Mouse (Mus musculus) Patski (cell line): ENCODE results near the gene Ky. TPM values are rescaled to one million over a fixed set of nuclear protein-coding genes. Genes with fewer than 3 reads are reported as not detected.

Experiments used
- ATAC-seq: fragments of 100-300 bp; one replicate; pipeline ENCODE4 v1.8.0; 2021
- CTCF ChIA-PET: fragments of 350-600 bp; sonication (Branson Sonifier 250); formaldehyde crosslinking; loops from one replicate; lab custom pipeline; 2022; ENCODE audit warnings: inconsistent platforms; lab: Charles Lee
- POLR2A ChIA-PET: fragments of 350-600 bp; sonication (Branson Sonifier 250); formaldehyde crosslinking; loops from one replicate; lab custom pipeline; 2022; ENCODE audit warnings: antibody characterized with exemption, inconsistent platforms; lab: Charles Lee
- DNase-seq: peaks from one replicate; pipeline ENCODE4 v3.0.0-alpha.2; 2011; ENCODE audit warnings: low read depth, low spot score
- H3K27me3 ChIP-seq: fragments of 371-371 bp; one replicate; pipeline ENCODE4 v1.5.1; 2021
- CTCF ChIP-seq: fragments of 100-300 bp; IDR thresholded peaks from one replicate; pipeline ENCODE4 v1.5.1; 2021
- in situ Hi-C: fragments of 300-500 bp; cut with MboI; formaldehyde crosslinking; loops from 3 replicates; pipeline ENCODE4 v1.11.1; 2018; ENCODE audit warnings: low pct_unique_long_range_greater_than_20kb, mixed read lengths
- polyA plus RNA-seq: library from polyadenylated mRNA; unstranded; gene quantifications from one replicate; pipeline ENCODE4 v1.2.3, GENCODE M21; 2021

Ky gene
- polyA plus RNA-seq, 1 experiment from 2014 or later, result not detected

DNA sequence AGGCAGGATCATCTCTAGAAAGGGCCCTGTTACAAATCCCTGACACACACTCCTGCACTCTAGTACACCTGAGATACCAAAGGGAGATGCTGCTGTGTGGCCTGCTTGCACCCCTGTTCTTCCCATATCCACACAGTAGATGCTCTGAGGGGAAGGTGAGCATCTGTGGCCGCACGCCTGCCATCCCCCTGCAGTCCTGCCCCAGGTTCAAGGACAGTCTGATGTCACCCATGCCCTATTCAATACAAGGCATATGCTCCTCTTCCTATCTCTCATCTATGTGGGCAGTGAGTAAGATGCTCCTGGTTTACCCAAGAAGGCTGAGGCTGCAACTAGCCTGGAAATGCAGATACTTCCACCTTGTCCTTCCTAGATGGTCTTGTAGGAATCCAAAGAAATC lies 11.6 kb upstream of the Ky start:
- ATAC-seq (no peak), DNase-seq (no peak)
- H3K27me3 ChIP-seq, result peaks cover 21% of the 10 kb centered on the region
- ChIA-PET POLR2A (no interaction called here), CTCF (no interaction called here)
- no peak for TF ChIP-seq CTCF
- in situ Hi-C loops, result no loop called here

DNA sequence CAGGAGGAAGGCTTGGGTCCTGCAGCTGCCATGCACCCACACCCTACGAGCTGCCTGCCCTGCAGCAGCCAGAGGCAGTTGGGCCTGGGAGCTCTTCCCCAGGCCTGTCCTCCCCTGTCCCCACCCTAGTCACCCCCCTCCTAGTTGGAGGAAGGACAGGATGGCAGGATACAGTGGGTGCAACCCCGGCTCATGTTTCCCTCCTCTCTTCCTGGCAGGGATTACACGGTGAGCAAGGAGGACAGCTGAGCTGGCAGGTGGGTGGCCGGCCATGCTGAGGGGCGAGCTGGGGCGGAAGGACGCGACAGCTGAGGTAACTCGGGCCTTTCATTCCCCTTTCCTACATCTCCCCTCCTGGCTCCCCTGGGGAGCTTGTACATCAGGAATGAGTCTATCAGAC lies 11.1 kb upstream of the Ky start:
- DNase-seq (no peak), ATAC-seq (no peak)
- POLR2A ChIA-PET, result no interaction called here
- TF ChIP-seq CTCF, result no peak
- peaks cover 21% of the 10 kb centered on the region for H3K27me3 ChIP-seq
- CTCF ChIA-PET, result no interaction called here
- in situ Hi-C loops, result no loop called here

DNA sequence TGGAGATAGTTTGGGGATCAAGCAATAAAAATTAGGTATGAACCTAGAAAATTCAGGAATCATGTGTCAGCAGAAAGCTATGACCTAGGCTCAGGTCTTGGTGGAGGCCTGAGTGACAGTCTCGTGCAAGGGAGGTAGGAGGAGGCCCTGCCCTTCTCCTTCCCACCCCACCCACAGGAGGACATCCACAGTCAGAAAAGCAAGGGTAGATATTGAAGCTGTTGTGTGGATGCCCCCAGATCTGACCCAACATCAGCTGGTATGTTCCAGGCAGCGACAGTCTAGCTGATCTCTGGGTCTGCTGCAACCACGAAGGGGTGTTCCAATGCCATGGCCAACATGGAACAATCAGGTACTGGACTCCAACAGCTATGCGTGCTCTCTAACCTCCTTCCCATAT lies 10.3 kb upstream of the Ky start:
- CTCF ChIA-PET, result no interaction called here
- no peak for TF ChIP-seq CTCF
- H3K27me3 ChIP-seq, result peaks cover 17% of the 10 kb centered on the region
- in situ Hi-C loops, result no loop called here
- ATAC-seq, result no peak
- POLR2A ChIA-PET, result no interaction called here
- DNase-seq, result no peak

DNA sequence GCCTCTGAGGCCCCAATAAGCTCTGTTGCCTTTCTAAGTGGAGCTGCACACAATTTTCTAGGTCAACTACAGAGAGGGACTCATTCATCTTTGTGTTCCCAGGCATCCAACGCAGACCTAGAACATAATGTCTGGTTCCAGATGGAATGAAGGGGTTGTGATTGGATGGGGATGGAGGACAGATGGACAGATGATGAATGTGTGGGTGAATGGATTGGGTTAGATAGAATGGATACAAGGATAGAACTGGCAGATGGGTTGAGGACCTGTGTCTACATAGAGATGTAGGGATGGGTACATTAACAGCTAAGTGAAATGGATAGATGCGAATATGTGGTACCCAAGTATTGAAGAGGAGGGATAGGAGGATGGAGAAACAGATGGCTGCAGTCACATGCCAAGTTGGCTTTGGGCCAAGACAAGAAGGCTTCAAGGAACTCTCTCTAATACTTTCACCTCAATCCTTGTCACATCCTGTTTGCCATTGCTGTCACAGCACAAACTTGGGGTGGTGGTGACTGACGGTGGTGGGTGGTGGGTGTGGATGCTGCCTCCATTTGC lies 9.0 kb upstream of the Ky start:
- no peak for DNase-seq
- ChIA-PET CTCF (no interaction called here), POLR2A (no interaction called here)
- in situ Hi-C loops, result no loop called here
- H3K27me3 ChIP-seq, result peaks cover 16% of the 10 kb centered on the region
- ATAC-seq, result no peak
- TF ChIP-seq CTCF, result no peak

DNA sequence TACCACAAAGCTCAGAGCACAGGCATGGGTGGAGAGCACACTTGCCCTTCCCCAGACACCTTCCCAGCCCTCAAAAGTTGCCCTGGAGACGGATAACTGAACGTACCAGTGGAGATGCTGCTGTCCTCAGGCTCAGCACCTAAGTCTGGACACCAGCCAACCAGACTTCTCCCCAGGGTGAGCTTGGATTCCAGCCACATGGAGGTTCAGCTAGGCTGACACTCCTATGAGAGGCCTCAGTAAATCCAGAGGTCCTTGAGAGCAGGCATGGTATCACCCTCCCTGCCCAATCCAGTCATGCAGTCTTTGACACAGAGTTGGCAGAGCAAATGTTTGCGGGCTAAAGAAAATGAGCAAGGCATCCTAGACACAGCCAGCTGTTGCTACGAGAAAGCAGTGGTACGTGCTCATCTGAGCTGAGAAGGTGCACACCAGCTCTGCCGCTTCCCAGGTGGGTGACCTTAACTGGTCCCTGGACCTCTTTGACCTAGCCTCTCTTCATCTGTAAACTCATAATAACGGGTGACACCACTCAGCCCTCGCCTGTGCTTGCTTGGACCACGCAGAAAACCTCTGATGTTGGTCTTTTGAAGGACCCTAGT lies 8.4 kb upstream of the Ky start:
- TF ChIP-seq CTCF, result no peak
- ChIA-PET POLR2A (no interaction called here), CTCF (no interaction called here)
- in situ Hi-C loops, result no loop called here
- ATAC-seq (no peak), DNase-seq (no peak)
- H3K27me3 ChIP-seq, result peaks cover 18% of the 10 kb centered on the region

DNA sequence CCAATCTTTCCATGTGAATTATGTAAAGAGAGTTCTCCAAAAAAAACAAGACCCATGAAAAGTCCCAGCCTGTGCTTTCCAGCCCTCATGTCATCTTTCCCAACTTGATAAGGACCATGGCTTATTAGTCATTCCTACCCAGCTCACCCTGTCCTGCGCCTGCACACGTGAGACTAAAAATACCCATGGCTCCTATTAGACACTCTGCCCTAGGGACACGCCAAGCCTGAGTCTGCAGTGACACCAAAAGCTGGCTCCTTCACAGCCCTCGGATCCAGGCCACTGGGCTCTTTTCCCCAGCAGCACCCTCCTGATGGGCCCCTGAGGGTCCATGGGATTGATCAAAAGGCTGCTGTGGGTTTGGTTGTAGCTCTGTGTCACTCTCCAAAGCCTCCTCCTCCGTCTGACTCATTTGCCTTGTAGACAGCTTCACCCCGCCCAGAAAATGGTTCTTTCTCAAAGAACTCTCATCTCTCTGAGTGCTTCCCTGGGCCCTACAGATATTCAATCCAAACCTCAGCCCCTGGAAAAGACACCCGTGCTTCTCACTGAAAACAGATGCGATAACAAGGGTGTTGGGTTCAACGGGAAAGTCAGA lies 7.6 kb upstream of the Ky start:
- ATAC-seq (no peak), DNase-seq (no peak)
- in situ Hi-C loops, result no loop called here
- ChIA-PET POLR2A (no interaction called here), CTCF (no interaction called here)
- no peak for TF ChIP-seq CTCF
- peaks cover 20% of the 10 kb centered on the region for H3K27me3 ChIP-seq

DNA sequence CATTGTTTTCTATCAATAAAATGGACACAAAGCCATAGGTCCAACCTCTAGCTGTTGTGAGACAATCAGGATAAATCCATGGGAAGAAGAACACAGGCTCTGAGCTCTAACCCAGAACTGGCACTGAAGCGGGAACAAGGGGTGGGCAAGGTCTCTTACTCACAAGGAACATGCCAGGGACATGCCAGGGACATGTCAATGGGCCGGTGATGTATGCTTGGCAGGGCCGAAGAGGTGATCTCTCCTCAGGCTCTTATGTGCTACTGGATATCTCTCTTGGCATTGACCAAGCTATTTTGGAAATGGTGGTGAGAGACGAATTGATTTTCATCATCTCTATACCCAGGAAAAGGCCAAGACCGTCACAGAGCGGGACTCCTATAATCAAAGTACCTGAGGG lies 6.8 kb upstream of the Ky start:
- ChIA-PET CTCF (no interaction called here), POLR2A (no interaction called here)
- in situ Hi-C loops, result no loop called here
- no peak for DNase-seq
- no peak for TF ChIP-seq CTCF
- H3K27me3 ChIP-seq, result peaks cover 22% of the 10 kb centered on the region
- ATAC-seq, result no peak

DNA sequence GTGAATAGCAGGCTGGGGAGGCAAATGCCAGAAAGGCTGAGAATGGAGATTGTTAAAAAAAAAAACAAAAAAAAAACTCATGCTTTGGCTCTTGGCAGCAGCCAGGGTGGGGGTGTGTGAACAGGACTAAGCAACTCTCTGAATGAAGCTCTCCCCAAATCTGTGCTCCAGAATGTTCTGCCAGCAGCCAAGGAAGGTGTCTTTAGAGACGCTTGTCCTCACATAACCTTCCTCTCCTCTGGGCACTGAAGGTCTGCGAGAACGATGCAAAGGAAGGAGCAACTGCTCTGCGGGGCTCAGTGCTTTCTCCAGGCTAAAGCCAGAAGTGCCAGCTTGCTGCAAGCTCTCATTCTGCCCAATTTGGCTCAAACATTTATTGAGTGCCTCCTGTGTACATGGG lies 6.3 kb upstream of the Ky start:
- no peak for ATAC-seq
- no peak for TF ChIP-seq CTCF
- ChIA-PET CTCF (no interaction called here), POLR2A (no interaction called here)
- DNase-seq, result no peak
- in situ Hi-C loops, result no loop called here
- peaks cover 22% of the 10 kb centered on the region for H3K27me3 ChIP-seq

DNA sequence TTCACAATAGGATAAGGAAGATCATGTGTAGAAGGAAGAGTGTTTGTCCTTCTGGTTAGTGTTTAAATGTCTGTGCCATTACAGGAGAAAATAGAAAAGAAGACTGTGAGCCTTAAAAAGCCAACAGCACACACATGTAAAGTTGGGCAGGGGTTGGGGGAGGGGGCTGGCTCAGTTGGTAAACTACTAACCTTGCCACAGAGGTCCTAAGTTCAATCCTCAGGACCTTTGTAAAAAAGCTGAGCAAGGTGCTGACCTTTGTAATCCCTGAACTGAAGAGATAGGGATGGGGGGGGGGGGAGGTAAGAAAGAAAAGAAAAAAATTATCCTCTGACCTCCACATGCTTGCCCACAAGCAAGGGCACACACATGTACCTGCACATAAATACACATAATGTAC lies 5.8 kb upstream of the Ky start:
- in situ Hi-C loops, result no loop called here
- H3K27me3 ChIP-seq, result peaks cover 22% of the 10 kb centered on the region
- DNase-seq (no peak), ATAC-seq (no peak)
- no peak for TF ChIP-seq CTCF
- POLR2A ChIA-PET, result no interaction called here
- CTCF ChIA-PET, result no interaction called here

DNA sequence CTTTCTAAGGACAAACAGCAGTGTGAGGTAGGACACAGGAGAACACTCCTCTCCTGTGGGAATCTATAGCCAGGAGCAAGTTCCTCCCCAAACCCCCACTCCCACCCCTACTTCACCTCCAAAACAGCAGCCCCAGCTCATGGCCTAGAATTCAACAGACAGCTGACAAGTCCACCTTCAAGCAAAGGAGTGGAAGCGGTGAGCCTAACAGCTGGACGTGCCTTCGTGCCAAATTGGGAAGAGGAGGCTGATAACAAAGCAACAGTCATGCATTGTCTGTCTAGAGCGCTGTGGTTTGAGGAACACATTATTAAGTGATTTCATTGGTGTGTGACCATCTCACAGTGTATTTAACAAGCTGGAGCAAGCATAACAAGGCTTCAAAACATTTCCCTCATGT lies 4.4 kb upstream of the Ky start:
- POLR2A ChIA-PET, result no interaction called here
- no peak for TF ChIP-seq CTCF
- in situ Hi-C loops, result no loop called here
- ATAC-seq (no peak), DNase-seq (no peak)
- CTCF ChIA-PET, result no interaction called here
- H3K27me3 ChIP-seq, result peaks cover 33% of the 10 kb centered on the region

DNA sequence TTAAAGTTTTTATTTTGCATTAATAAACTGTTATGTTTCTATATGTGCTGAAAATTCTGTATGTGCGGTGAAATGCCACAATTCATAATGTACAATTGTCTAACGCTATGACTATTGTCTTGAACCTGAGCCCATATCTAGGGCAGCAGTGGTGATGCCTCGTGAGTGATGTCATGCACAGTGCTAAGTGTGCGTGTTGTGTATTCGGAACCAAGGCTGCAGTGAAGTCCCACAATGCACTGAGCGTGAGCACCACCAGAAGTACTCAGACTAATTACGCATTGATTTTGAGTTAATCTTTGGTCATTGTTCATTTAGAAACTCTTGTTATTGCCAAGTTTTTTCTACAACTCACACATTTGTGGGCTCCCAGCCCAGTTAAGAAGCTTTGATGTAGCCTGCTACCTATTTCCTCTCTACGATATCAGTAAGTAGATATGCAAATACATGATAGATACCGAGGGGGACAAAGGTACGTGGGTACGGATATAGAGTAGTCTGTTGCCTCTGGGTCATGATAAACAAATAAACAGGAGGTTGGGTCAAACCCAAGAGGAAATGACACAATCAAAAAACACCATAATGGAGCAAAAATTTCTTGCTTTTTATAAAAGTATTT lies 3.4 kb upstream of the Ky start:
- ChIA-PET POLR2A (no interaction called here), CTCF (no interaction called here)
- ATAC-seq, result no peak
- no peak for DNase-seq
- TF ChIP-seq CTCF, result no peak
- peaks cover 40% of the 10 kb centered on the region for H3K27me3 ChIP-seq
- in situ Hi-C loops, result no loop called here
